Mouse (Mus musculus): ENCODE measurements around the gene Tspan10.

DNA sequence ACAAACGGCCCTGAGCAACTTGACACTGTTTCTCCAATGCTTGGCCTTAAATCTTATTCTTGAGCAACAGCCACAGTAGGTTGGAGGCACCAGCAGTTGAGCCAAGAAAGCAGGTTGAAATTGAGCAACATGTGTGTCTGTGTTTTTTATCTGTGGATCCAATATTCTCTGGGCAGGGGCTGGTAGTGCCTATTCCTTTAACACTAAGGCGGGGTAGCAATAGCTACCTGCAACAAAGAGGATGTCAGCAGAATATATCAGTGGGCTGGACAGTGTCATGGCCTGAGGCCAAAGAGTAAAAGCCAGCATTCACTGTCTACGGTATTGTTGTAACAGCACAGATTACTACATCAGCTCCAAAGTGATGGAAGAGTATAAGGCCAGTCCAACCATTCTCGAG, 46.8 kb upstream of the Tspan10 start:
- no peak for TF ChIP-seq CTCF (conservative IDR thresholded peaks at IDR 0.05; ENCODE audit: insufficient read depth, insufficient read length, low read depth, low read length)
- no peak for TF ChIP-seq POLR2A (IDR thresholded peaks at IDR 0.05; ENCODE audit: low read depth, low read length)
